Mouse (Mus musculus) C2C12 (cell line): ENCODE measurements at regions not wholly inside any gene's neighbourhood (a gene's known extent, or its start where the extent isn't known, plus 50 kb on each side); places are given as distances from the start of the nearest gene placed in this dataset.

Source experiments
- CEBPB ChIP-seq: IDR thresholded peaks from one replicate; pipeline ENCODE4 v1.6.1; 2011; ENCODE audit warnings: low read depth, mild to moderate bottlenecking, control low read depth, moderate library complexity
- CTCF ChIP-seq: IDR thresholded peaks from one replicate; pipeline ENCODE4 v1.5.1; 2011; ENCODE audit not compliant: control insufficient read depth, insufficient read depth, insufficient read length
- FOSL1 ChIP-seq: IDR thresholded peaks from one replicate; pipeline ENCODE4 v1.8.0; 2011; ENCODE audit warnings: mild to moderate bottlenecking, low read length; ENCODE audit not compliant: poor library complexity, insufficient read depth, severe bottlenecking
- MAX ChIP-seq: IDR thresholded peaks from one replicate; pipeline ENCODE4 v1.6.1; 2011; ENCODE audit warnings: mild to moderate bottlenecking, control low read depth
- MYOD1 ChIP-seq: IDR thresholded peaks from one replicate; pipeline ENCODE4 v1.6.1; 2011; ENCODE audit warnings: low read depth; ENCODE audit not compliant: control insufficient read depth, insufficient read length
- MYOG ChIP-seq: IDR thresholded peaks from one replicate; pipeline ENCODE4 v1.6.1; 2011; ENCODE audit not compliant: control insufficient read depth, insufficient read length; ENCODE audit errors: extremely low read depth
- USF1 ChIP-seq: IDR thresholded peaks from one replicate; pipeline ENCODE4 v1.6.1; 2011; ENCODE audit warnings: low read depth, mild to moderate bottlenecking, control low read depth, moderate library complexity

GRCm38 (mm10) chr3:128024856-128025255, 128.7 kb upstream of the Fam241a start:
- TF ChIP-seq CEBPB (no peak), CTCF (no peak), MYOG (no peak), USF1 (no peak), MAX (no peak), MYOD1 (no peak), FOSL1 (no peak)
